Mouse (Mus musculus) neural tube, postnatal 0 days (tissue): ENCODE results near the gene Cltc. TPM values are rescaled to one million over a fixed set of nuclear protein-coding genes. Genes with fewer than 3 reads are reported as not detected.

Experiments
- polyA plus RNA-seq: library from polyadenylated mRNA; unstranded; fragments of >200 nt; fragmentation: Nextera tagmentation; extraction: Ambion mirVana; gene quantifications from 2 replicates; pipeline ENCODE4 v1.2.1, GENCODE M21; 2015

Gene Cltc
- polyA plus RNA-seq, result 115 and 131 TPM in 2 replicates

GRCm38 (mm10) chr11:86757480-86758371 lies at the start of gene Cltc:
Gene Cltc, minus strand, starts transcription at chr11:86757565.

DNA sequence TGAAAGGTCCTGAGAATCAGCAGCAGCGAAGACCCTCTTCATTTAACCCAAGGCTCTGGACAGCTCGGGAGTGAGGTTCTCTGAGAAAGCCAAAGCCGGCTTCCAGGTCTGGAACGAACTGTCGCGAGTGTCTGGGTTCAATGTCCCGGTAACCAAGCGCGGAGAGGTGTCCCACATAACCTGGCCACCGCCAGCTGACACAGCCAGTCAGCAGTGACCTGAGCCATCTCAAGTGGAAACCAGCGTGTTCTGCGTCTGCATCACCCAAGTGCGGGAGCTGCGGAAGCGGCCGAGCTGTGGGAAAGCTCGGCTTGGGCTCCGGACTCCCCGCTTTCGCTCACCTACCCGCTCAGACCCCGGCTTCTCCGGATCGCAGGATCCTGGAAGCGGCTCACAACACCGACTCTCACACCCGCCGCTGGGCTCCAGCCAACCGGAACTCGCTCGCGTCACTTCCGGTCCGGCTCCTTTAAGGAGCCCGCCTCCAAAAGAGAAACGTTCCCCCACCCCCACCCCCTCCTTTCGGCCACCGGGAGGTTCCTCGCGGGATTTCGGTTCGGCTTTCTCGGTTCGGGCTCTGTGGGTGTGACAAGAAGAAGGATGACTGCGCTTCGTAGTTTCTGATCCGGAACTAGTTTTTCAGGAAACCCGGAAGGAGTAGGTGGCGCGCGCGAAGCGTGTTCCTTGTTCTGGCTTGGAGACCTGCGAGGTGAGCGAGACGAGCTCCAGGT lies 73.8 kb downstream of the Cltc start, which contains the start of the genes Vmp1 and Ptrh2:
Gene Vmp1 (minus strand): TSS at position 442 of the 731 bp plus-strand sequence.
Gene Ptrh2 (plus strand): TSS at position 591 of the 731 bp plus-strand sequence.

Other genes with a start within 250 kb of the Cltc start
- 58.2 and 65.2 TPM in 2 replicates for gene Rps6kb1, start 212.8 kb downstream of the Cltc start, polyA plus RNA-seq
- 5.3 and 6.9 TPM in 2 replicates for gene Tubd1, start 212.6 kb downstream of the Cltc start, polyA plus RNA-seq
- gene Vmp1, start 73.7 kb downstream of the Cltc start, polyA plus RNA-seq, result 131 and 143 TPM in 2 replicates
- gene Ptrh2, start 73.6 kb downstream of the Cltc start, polyA plus RNA-seq, result 22.6 and 23.5 TPM in 2 replicates
- gene Dhx40, start 50.2 kb upstream of the Cltc start, polyA plus RNA-seq, result 9.4 and 9.5 TPM in 2 replicates
- gene Ypel2, start 236.1 kb upstream of the Cltc start, polyA plus RNA-seq, result 3.4 and 3.5 TPM in 2 replicates